Comparison of ENCODE assay signal across 15 mouse cellular contexts in the genomic region with DNA sequence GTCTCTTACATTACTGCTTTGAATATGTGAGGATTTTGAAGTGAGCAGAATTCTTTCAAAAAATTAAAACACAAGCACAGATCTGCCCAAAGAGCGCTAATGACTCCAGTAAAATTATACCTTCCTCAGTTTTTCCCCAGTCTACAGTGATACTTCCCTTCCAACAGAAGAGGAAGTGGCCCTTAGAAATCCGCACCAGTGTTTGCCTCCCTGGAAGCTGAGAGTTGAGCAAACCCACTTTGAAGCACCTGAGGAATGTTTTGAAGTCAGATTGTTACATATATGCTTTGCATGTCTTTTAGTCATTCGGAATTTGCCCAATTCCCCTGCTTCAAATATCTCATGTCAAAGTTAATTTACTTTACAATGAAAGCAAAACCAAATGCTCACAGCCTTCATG.
"Had no signal": no experiment of that assay in that cellular context is flagged by ENCODE, and none has a peak within 500 bp of the region (broad histone marks: within the 10 kb centered on the region; RNA-seq: fewer than 3 reads in every experiment).

No protein-coding gene starts in this region.

- DNase-seq: lung, embryonic 14.5 days; right cerebral cortex, postnatal 14 days; thymus, adult 2 months; thymus, postnatal 25 days; thymus, postnatal 4 days had no signal

- H3K27me3 ChIP-seq: liver, embryonic 12.5 days; midbrain, embryonic 13.5 days; midbrain, embryonic 15.5 days; neural tube, embryonic 12.5 days; stomach, embryonic 15.5 days had no signal

- H3K4me1 ChIP-seq: midbrain, embryonic 13.5 days; midbrain, embryonic 15.5 days; neural tube, embryonic 12.5 days; stomach, embryonic 15.5 days had no signal

- H3K27ac ChIP-seq: liver, embryonic 12.5 days; liver, embryonic 14.5 days; macrophage; midbrain, embryonic 13.5 days; midbrain, embryonic 15.5 days; neural tube, embryonic 12.5 days; stomach, embryonic 15.5 days; stomach, postnatal 0 days had no signal

- H3K4me3 ChIP-seq: liver, embryonic 12.5 days; megakaryocyte, embryonic 14.5 days; midbrain, embryonic 13.5 days; midbrain, embryonic 15.5 days; neural tube, embryonic 12.5 days; stomach, embryonic 15.5 days had no signal

- H3K9ac ChIP-seq: liver, embryonic 12.5 days; liver, embryonic 14.5 days; lung, embryonic 14.5 days; midbrain, embryonic 13.5 days; midbrain, embryonic 15.5 days; neural tube, embryonic 12.5 days; stomach, embryonic 15.5 days had no signal

- H3K36me3 ChIP-seq: liver, embryonic 12.5 days; midbrain, embryonic 13.5 days; midbrain, embryonic 15.5 days; neural tube, embryonic 12.5 days; stomach, embryonic 15.5 days had no signal

- H3K9me3 ChIP-seq: liver, embryonic 12.5 days; megakaryocyte, embryonic 14.5 days; midbrain, embryonic 13.5 days; midbrain, embryonic 15.5 days; neural tube, embryonic 12.5 days; stomach, embryonic 15.5 days had no signal

- H3K4me2 ChIP-seq: liver, embryonic 12.5 days; lung, embryonic 14.5 days; midbrain, embryonic 11.5 days; midbrain, embryonic 13.5 days; midbrain, embryonic 15.5 days; neural tube, embryonic 12.5 days; stomach, embryonic 15.5 days had no signal

- ATAC-seq: liver, embryonic 12.5 days; midbrain, embryonic 13.5 days; midbrain, embryonic 15.5 days had no signal
